Mouse (Mus musculus): ENCODE data around the gene Gvin1.
"Not testable (repeated sequence)": the region's sequence is repeated elsewhere in the genome, so short reads cannot be mapped to it uniquely, and the experiment has no call there.

Gvin1 gene

DNA sequence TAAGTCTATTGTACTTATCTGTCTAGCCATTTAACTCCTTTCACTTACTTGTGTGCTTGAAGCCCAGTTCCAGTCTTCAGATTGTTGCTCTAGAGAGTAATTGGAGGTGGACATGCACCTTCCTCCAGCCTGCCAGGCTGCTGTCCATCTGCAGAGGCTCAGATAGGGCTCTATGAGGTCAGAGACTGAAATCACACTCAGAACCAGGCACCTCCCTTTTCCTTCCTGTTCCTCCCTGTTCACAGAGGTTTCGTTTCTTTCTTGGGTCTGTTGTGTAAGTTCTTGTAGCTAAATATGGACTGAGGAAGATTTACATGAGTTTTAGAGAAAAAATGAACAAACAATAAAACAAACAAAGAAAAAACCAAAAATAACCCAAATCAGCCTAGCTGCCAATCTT is at the start of gene Gvin1:
Gene Gvin1 (minus strand): TSS at position 150 of the 400 bp plus-strand sequence.
- peak; percentile 13 to 40 for DNase-seq

- DNase-seq: no peak
Observed at GRCm38 (mm10) chr7:106251844-106252517, 36.9 kb upstream of the Gvin1 start.

DNA sequence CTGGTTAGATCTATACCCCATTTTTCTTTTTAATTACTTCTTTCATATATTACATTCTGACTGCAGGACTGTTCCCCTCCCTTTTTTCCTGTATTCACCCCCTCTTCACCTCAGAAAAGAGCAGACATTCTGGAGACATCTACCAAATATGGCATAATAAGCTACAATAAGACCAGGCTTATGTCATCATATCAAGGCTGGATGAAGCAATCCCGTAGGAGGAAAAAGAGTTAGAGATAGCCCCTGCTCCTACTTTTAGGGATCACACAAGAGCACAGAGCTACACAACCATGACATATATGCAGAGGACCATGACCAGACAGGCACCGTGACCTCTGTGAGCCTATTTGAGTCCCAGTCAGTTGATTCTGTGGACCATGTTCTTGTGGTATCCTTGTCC is 33.8 kb upstream of the Gvin1 start:
- no peak for DNase-seq

DNA sequence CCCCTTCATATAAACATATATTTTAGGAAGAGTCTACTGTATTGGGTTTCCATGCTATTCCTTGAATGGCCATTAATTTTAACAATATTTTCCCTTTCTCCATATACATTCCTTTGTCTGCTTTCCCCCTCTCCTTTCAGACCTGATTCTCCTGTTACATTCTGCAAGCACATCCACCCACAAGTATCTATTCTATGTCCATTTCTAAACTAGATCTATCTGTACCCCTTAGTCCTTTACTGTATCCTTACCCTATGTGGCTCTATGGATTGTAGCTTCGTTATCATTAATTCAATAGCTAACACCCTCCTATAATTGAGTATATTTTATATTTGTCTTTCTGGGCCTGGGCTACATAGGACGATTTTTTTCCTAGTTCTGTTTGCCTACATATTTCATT is 33.1 kb upstream of the Gvin1 start:
- no peak for DNase-seq

- no peak for DNase-seq
Observed at GRCm38 (mm10) chr7:106245601-106246000, 30.5 kb upstream of the Gvin1 start.

DNA sequence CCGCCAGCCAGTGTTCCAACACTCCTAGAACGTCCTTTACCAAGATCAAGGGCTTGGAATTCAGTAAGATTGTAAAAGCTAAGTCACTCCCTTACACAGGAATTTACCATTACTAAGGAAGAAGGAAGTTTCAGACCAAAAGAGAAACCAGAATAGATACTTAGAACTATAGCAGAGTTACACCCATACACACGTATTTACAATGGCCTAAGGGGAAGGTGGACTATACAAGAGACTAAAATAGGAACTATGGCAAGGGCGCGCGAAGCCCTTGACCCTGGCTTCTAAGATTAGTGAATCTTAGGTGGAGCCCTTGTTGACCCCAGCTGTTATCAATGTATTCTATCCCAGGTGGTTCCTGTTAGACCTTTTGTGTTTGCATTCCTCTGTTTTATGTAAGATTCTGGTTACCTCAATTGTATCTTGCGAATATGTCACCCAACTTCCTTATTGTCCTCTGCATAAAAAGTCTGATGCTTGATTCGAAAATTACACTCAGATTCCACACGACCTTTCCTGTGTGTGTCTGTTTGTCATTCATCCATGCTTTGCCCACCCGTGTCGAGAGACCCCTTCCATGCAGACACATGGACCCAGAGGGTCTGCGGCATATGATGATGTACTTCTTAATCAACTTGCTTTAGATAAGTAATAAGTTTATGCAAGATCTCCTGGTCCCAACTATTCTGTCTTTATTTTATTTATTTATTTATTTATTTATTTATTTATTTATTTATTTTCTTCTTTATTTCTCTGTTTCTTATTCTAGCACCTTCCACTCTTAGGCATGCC is 25.6 kb upstream of the Gvin1 start:
- not testable (repeated sequence) for DNase-seq

DNA sequence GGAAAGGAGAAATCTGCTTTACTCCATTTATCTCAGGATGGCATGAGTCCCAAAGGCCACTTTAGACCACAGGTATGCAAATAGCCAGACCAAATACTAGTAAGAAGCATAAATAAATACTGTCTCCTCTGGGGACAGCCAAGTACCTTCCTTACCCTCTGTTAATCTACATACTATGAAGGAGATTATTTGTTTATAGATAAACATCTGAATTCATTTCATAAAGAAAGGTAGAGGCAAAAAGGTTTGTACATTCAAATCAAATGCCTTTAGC is 22.0 kb upstream of the Gvin1 start:
- DNase-seq: no peak

- DNase-seq: peak in 1 of 2 experiments; percentile 65
Observed at GRCm38 (mm10) chr7:106236327-106237191, 21.4 kb upstream of the Gvin1 start.

- DNase-seq: no peak
Observed at GRCm38 (mm10) chr7:106235596-106235995, 20.5 kb upstream of the Gvin1 start.

- DNase-seq: not testable (repeated sequence)
Observed at GRCm38 (mm10) chr7:106215910-106216309, 784 bp upstream of the Gvin1 start.

GRCm38 (mm10) chr7:106213770-106214169 is 1.4 kb downstream of the Gvin1 start:
- DNase-seq: not testable (repeated sequence)

- DNase-seq: not testable (repeated sequence)
Observed at GRCm38 (mm10) chr7:106206630-106207029, 8.5 kb downstream of the Gvin1 start.

GRCm38 (mm10) chr7:106177065-106177464 is 38.1 kb downstream of the Gvin1 start:
- DNase-seq: not testable (repeated sequence)

DNA sequence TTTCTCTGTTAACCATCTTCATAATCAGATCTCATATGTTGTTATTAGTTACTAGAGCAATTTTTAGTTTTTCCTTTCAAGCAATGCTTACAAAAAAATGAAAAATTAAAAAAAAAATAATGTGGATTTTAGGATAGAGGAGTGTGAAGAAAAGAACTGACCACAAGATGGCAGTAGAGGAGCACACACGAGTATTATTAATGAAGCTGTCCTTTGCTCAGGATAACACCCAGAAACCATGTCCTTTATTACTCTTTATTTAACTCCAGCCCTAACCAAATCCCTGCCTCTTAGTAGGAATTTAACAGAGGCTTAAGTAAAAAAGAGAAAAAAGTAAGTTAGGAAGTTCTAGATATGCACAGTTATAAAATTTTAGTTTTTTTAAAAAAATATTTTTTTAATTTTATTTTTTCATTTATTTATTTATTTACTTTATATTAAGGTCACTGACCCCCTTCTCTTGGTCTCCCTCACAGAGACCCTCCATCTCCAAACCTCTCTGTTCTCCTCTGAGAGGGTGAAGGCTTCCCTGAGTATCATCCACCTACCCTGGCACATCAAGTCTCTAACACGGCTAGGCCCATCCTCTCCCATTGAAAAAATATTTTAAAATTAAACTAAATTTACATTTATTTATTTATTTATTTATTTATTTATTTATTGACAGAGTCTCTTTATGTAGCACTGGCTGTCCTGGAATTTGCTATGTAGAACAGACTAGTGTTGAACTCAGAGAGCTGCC is 69.9 kb downstream of the Gvin1 start:
- DNase-seq: not testable (repeated sequence)

- not testable (repeated sequence) for DNase-seq
Observed at GRCm38 (mm10) chr7:106141128-106141895, 73.8 kb downstream of the Gvin1 start.

DNA sequence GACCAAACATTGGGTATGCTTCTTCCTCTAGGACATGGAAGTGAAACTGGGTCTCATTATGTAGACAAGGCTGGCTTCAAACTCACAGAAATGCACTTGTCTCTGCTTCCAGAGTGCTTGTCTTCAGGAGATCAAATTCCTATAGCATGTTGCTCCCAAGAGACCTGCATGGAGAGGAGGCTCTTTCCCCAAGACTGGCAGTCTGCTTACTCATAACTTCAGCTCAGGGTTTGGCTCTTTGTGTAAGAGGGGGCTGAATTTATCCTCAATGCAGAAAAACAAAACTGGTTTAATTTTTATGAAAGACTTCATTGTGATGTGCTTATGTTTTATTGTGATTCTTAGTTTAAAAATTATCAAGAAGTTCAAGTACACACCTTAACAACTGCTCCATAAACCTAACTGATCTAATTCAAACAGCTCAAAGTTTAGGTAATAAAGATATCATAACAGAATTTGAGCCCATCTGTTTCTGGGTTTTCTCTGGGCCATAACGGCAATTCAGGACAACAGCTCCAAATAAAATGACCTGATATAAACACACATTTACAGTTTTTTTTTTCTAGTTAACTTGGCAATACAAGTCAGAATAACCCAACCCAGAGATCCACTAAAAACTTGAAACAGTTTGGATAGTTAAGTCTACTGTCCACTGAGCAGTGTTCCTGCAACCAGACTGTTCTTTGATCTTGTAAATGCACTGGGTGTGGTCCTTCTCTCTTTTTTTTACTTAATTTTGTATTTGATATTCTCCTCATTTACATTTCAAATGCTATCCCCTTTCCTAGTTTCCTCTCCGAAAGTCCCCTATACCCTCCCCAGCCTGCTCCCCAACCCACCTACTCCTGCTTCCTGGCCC is 97.8 kb downstream of the Gvin1 start:
- DNase-seq: not testable (repeated sequence)
